Mouse (Mus musculus) heart, embryonic 12.5 days (tissue): ENCODE data around the gene Gm6465. TPM values are rescaled to one million over a fixed set of nuclear protein-coding genes. Genes with fewer than 3 reads are reported as not detected.
"Not testable (repeated sequence)": the region's sequence is repeated elsewhere in the genome, so short reads cannot be mapped to it uniquely, and the experiment has no call there.

Source experiments
- ATAC-seq: fragments of 200-750 bp; cut with Nextera tagmentation; 2 replicates; pipeline ENCODE4 v1.8.0; 2017; ENCODE audit warnings: moderate TSS enrichment, moderate library complexity; ENCODE audit not compliant: insufficient number of reproducible peaks, low FRiP score
- H3K27ac ChIP-seq: fragments of 300-500 bp; sonication (generic); 2 replicates; pipeline ENCODE4 v1.5.1; 2016; ENCODE audit warnings: mild to moderate bottlenecking, moderate library complexity; ENCODE audit not compliant: poor library complexity, severe bottlenecking
- H3K27me3 ChIP-seq: fragments of 300-500 bp; sonication (generic); replicated peaks from 2 replicates; pipeline ENCODE4 v1.6.1; 2016; ENCODE audit warnings: mild to moderate bottlenecking, moderate library complexity
- H3K36me3 ChIP-seq: fragments of 300-500 bp; sonication (generic); 2 replicates; pipeline ENCODE4 v1.6.1; 2016; ENCODE audit warnings: mild to moderate bottlenecking, moderate library complexity
- H3K4me1 ChIP-seq: fragments of 300-500 bp; sonication (generic); replicated peaks from 2 replicates; pipeline ENCODE4 v1.6.1; 2016; ENCODE audit warnings: mild to moderate bottlenecking
- H3K4me2 ChIP-seq: fragments of 300-500 bp; sonication (generic); 2 replicates; pipeline ENCODE4 v1.6.1; 2016; ENCODE audit warnings: mild to moderate bottlenecking, moderate library complexity
- H3K4me3 ChIP-seq: fragments of 300-500 bp; sonication (generic); 2 replicates; pipeline ENCODE4 v1.5.1; 2016; ENCODE audit warnings: mild to moderate bottlenecking
- H3K9ac ChIP-seq: fragments of 300-500 bp; sonication (generic); 2 replicates; pipeline ENCODE4 v1.6.1; 2016; ENCODE audit warnings: mild to moderate bottlenecking, moderate library complexity
- H3K9me3 ChIP-seq: fragments of 300-500 bp; sonication (generic); replicated peaks from 2 replicates; pipeline ENCODE4 v1.6.1; 2016; ENCODE audit warnings: mild to moderate bottlenecking, moderate library complexity
- WGBS: fragments of 180-500 bp; shearing (Covaris S2); methylation state at CpG from one replicate; pipeline ENCODE4 v1.1.7; 2016; 5-methylcytosine and 5-hydroxymethylcytosine counted together
- polyA plus RNA-seq: library from polyadenylated mRNA; unstranded; fragments of >200 nt; fragmentation: Nextera tagmentation; extraction: Ambion mirVana; gene quantifications from 2 replicates; pipeline ENCODE4 v1.2.1, GENCODE M21; 2016

The Gm6465 gene
- polyA plus RNA-seq, result not detected in 2 replicates

DNA sequence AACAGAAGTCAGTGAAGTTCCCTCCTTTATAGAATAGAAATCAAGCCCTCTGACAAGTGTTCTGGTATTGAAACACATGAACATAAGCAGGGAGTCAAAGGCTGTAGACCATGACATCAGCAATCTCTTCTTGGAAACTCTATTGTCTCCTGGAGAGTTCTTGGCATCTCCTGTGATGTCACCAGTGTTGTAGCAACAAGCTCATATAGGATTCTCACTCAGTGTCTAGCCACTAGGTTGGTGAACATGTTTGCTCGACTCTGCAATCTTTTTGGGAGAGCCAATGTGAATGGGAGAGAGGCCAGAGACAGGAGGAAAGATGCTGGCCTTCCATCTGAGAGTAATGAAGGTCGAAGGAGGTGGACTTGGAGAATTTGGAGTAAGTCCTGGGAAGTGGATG is at the start of gene Gm6465:
Gene Gm6465, plus strand, starts transcription at position 301 of the 400 bp plus-strand sequence.
- H3K27ac ChIP-seq, H3K4me3 ChIP-seq, H3K9me3 ChIP-seq, H3K27me3 ChIP-seq, H3K4me1 ChIP-seq, ATAC-seq, H3K9ac ChIP-seq, H3K4me2 ChIP-seq, H3K36me3 ChIP-seq: not testable (repeated sequence)
- 42% methylated on average over 2 of the region's 2 CpGs for WGBS

DNA sequence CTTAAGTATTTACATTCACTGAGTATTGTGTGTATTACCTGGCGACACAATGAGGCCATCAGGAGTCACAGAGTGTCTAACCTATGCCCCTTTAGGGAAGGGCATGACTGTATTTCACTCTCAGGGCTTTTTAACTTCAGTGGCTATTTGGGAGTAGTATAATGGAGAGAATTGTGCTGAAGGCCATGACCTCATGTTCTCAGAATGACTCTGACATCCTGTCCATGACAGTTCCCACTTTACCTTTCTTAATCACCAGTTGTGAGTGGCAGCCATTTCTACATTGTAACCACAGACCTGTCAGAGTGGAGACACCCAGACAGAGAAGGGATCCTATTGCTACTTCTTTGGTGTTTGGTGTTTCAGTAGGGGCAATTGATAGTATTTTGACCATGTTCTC is 485 bp downstream of the Gm6465 start:
- not testable (repeated sequence) for H3K27ac ChIP-seq, H3K27me3 ChIP-seq, H3K9me3 ChIP-seq, H3K9ac ChIP-seq, H3K4me2 ChIP-seq, H3K4me3 ChIP-seq, H3K36me3 ChIP-seq, ATAC-seq, H3K4me1 ChIP-seq
- 63% methylated on average over 1 of the region's 1 CpGs for WGBS

DNA sequence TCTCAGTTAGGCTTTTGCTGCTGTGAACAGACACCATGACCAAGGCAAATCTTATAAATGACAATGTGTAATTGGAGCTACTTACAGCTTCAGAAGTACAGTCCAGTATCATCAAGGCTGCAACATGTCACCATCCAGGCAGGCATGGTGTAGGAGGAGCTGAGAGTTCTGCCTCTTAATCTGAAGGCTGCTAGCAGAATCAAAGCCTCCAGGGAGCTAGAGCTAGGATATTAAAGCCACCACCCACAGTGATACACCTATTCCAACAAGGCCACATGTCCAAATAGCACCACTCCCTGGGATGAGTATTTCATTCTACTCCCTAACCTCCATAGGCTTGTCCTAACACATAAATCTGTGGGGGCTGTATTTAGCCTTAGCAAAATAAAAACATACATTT is 12.6 kb downstream of the Gm6465 start:
- not testable (repeated sequence) for ATAC-seq, H3K36me3 ChIP-seq, H3K4me1 ChIP-seq, H3K9me3 ChIP-seq, H3K27me3 ChIP-seq, H3K27ac ChIP-seq, H3K4me3 ChIP-seq, H3K9ac ChIP-seq, H3K4me2 ChIP-seq

Other genes starting within 250 kb of the Gm6465 start
- gene Gm8922, start 163.6 kb upstream of the Gm6465 start, polyA plus RNA-seq, result not detected in 2 replicates
- not detected in 2 replicates for gene Gm8926, start 75.0 kb upstream of the Gm6465 start, polyA plus RNA-seq
- gene 4933402N22Rik, start 72.5 kb downstream of the Gm6465 start, polyA plus RNA-seq, result not detected in 2 replicates